Mouse (Mus musculus): ENCODE measurements around the gene Stat6. TPM values are rescaled to one million over a fixed set of nuclear protein-coding genes. Genes with fewer than 3 reads are reported as not detected.

Stat6 gene
- polyA plus RNA-seq, 1 experiment from 2014 or later: 14.3 TPM

DNA sequence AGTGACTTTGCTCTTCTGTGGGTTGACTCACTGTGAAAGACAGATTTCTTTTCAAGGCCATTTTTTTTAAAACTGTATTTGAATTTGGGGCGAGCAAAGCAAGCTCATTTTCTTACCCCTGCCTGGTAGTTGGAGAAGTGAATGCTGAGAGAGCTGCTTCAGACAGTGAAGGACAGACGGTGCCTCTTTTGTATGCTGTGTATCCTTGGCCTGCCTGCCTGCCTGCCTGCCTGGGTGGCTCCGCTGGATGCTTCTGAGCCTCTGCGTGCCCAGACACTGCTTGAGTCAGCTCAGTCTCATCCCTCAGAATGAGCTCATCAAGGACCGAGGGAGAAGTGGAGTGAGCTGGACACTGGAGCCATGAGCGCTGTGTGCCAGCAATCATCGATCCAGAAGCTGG, 56.2 kb downstream of the Stat6 start:
- Histone ChIP-seq H3K36me3 (replicated peaks) (peaks cover 42% of the 10 kb centered on the region), H3K9ac (no peak overlapping the region), H3K9me3 (replicated peaks) (no peaks in the 10 kb centered on the region), H3K4me2 (no peak overlapping the region), H3K4me1 (replicated peaks) (peaks cover 11% of the 10 kb centered on the region), H3K27ac (replicated peaks) (no peak overlapping the region), H3K27me3 (no peaks in the 10 kb centered on the region), H3K4me3 (replicated peaks) (no peak overlapping the region)
- 83% methylated on average over 7 of the region's 7 CpGs for whole genome bisulfite sequencing (ENCODE audit: insufficient replicate concordance)
- ATAC-seq (ENCODE audit: insufficient read depth): no peak

- Histone ChIP-seq H3K9ac (no peak overlapping the region), H3K36me3 (replicated peaks) (peaks cover 8% of the 10 kb centered on the region), H3K9me3 (replicated peaks) (no peaks in the 10 kb centered on the region), H3K27me3 (0 out of 2 replicates have a peak, but pooled peaks cover 2% of the 10 kb centered on the region), H3K27ac (replicated peaks) (no peak overlapping the region), H3K4me2 (no peak overlapping the region), H3K4me1 (replicated peaks) (no peaks in the 10 kb centered on the region; the same call in 1 of the 2 replicates), H3K4me3 (replicated peaks) (no peak overlapping the region)
- ATAC-seq (ENCODE audit: insufficient read depth): no peak
- 36% methylated on average over 4 of the region's 4 CpGs for WGBS (ENCODE audit: insufficient replicate concordance)
Observed at GRCm38 (mm10) chr10:127703299-127703698, 60.5 kb downstream of the Stat6 start.

- 0 out of 2 replicates have a peak, but pooled peaks cover under 1% of the 10 kb centered on the region for H3K36me3 ChIP-seq (replicated peaks)
- ATAC-seq (ENCODE audit: insufficient read depth): no peak
- no peak overlapping the region for H3K9ac ChIP-seq
- no peak overlapping the region for H3K4me3 ChIP-seq (replicated peaks)
- no peaks in the 10 kb centered on the region for H3K9me3 ChIP-seq (replicated peaks)
- WGBS (ENCODE audit: insufficient replicate concordance): 41% methylated on average over 2 of the region's 2 CpGs
- no peak overlapping the region for H3K4me2 ChIP-seq
- 0 out of 2 replicates have a peak, but pooled peaks cover 2% of the 10 kb centered on the region for H3K27me3 ChIP-seq
- no peak overlapping the region for H3K27ac ChIP-seq (replicated peaks)
- no peaks in the 10 kb centered on the region; the same call in 1 of the 2 replicates for H3K4me1 ChIP-seq (replicated peaks)
Observed at GRCm38 (mm10) chr10:127704293-127704692, 61.5 kb downstream of the Stat6 start.

DNA sequence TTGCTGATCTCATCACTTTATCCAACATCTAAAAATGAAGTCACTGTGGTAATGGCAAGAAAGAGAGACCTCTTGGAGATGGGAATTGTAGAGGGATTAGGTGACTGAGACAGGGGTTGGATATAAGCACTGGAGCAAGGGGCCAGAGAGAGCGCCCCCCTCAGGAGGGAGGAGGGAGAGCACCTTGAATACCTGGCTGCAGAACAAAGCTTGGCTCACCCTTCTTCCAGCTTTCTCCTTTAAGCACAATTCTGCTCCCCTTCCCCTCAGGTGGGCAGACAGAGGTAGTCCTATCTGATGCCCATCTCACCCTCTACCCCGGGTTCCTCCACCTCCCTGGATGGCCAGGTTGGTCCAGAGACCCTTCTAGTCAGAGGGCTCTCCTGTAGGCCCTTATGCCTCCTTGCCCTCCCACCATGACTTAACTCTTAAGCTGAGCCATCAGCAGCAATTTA, 62.0 kb downstream of the Stat6 start, which contains the start of gene Myo1a:
Myo1a (plus strand) TSS at position 405 of the 455 bp plus-strand sequence.
- no peak for ATAC-seq (ENCODE audit: insufficient read depth)
- Histone ChIP-seq H3K36me3 (replicated peaks) (no peaks in the 10 kb centered on the region), H3K9ac (no peak within 1 kb of the TSS), H3K4me2 (no peak within 1 kb of the TSS), H3K4me1 (replicated peaks) (no peaks in the 10 kb centered on the region; the same call in 1 of the 2 replicates), H3K4me3 (replicated peaks) (no peak within 1 kb of the TSS), H3K27me3 (0 out of 2 replicates have a peak, but pooled peaks cover 2% of the 10 kb centered on the region), H3K9me3 (replicated peaks) (no peaks in the 10 kb centered on the region), H3K27ac (replicated peaks) (no peak within 1 kb of the TSS)
- WGBS (ENCODE audit: insufficient replicate concordance): 43% methylated on average over 2 of the region's 2 CpGs

- Histone ChIP-seq H3K36me3 (replicated peaks) (no peaks in the 10 kb centered on the region), H3K4me2 (no peak overlapping the region), H3K9me3 (replicated peaks) (no peaks in the 10 kb centered on the region), H3K9ac (no peak overlapping the region), H3K27ac (replicated peaks) (no peak overlapping the region), H3K27me3 (0 out of 2 replicates have a peak, but pooled peaks cover 2% of the 10 kb centered on the region), H3K4me3 (replicated peaks) (no peak overlapping the region), H3K4me1 (replicated peaks) (no peaks in the 10 kb centered on the region; the same call in 1 of the 2 replicates)
- no peak for ATAC-seq (ENCODE audit: insufficient read depth)
- 38% methylated on average over 4 of the region's 4 CpGs for WGBS (ENCODE audit: insufficient replicate concordance)
Observed at GRCm38 (mm10) chr10:127705783-127706182, 63.0 kb downstream of the Stat6 start.

GRCm38 (mm10) chr10:127707721-127708120, 64.9 kb downstream of the Stat6 start:
- no peak overlapping the region for H3K9ac ChIP-seq
- WGBS (ENCODE audit: insufficient replicate concordance): 63% methylated on average over 7 of the region's 7 CpGs
- H3K4me3 ChIP-seq (replicated peaks): no peak overlapping the region
- no peaks in the 10 kb centered on the region; the same call in 1 of the 2 replicates for H3K4me1 ChIP-seq (replicated peaks)
- ATAC-seq (ENCODE audit: insufficient read depth): no peak
- no peaks in the 10 kb centered on the region for H3K36me3 ChIP-seq (replicated peaks)
- no peak overlapping the region for H3K4me2 ChIP-seq
- H3K27me3 ChIP-seq: 0 out of 2 replicates have a peak, but pooled peaks cover 2% of the 10 kb centered on the region
- H3K9me3 ChIP-seq (replicated peaks): no peaks in the 10 kb centered on the region
- H3K27ac ChIP-seq (replicated peaks): no peak overlapping the region

DNA sequence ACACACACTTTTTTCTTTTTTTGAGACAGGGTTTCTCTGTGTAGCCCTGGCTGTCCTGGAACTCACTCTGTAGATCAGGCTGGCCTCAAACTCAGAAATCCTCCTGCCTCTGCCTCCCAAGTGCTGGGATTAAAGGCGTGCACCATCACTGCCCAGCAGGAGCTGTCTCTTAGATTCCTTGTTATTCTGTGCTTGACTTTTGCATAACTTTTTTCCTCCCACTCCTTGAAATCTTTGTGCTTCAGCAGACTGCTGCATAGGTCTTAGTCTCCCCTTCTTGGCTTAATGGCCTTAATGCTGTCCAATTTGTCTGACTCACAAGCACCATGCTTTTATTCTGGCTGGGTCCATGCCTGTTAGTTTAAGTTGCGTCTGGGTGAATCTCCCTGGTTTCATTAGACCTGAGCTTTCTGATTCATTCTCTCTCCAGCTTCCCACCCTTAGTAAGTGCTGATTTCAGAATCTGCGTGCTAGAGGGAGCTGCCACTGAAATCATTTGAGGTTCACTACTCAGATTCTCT, 66.1 kb downstream of the Stat6 start:
- no peak overlapping the region for H3K9ac ChIP-seq
- H3K36me3 ChIP-seq (replicated peaks): no peaks in the 10 kb centered on the region
- no peak overlapping the region for H3K27ac ChIP-seq (replicated peaks)
- peaks cover 6% of the 10 kb centered on the region; the same call in 1 of the 2 replicates for H3K27me3 ChIP-seq
- no peaks in the 10 kb centered on the region; the same call in 1 of the 2 replicates for H3K4me1 ChIP-seq (replicated peaks)
- 67% methylated on average over 3 of the region's 3 CpGs for WGBS (ENCODE audit: insufficient replicate concordance)
- ATAC-seq (ENCODE audit: insufficient read depth): no peak
- no peaks in the 10 kb centered on the region for H3K9me3 ChIP-seq (replicated peaks)
- no peak overlapping the region for H3K4me3 ChIP-seq (replicated peaks)
- no peak overlapping the region for H3K4me2 ChIP-seq

GRCm38 (mm10) chr10:127710331-127710730, 67.5 kb downstream of the Stat6 start:
- Histone ChIP-seq H3K4me2 (no peak overlapping the region), H3K9me3 (replicated peaks) (no peaks in the 10 kb centered on the region), H3K9ac (no peak overlapping the region), H3K36me3 (replicated peaks) (no peaks in the 10 kb centered on the region), H3K27me3 (peaks cover 6% of the 10 kb centered on the region; the same call in 1 of the 2 replicates), H3K4me3 (replicated peaks) (no peak overlapping the region), H3K4me1 (replicated peaks) (no peaks in the 10 kb centered on the region; the same call in 1 of the 2 replicates), H3K27ac (replicated peaks) (no peak overlapping the region)
- ATAC-seq (ENCODE audit: insufficient read depth): no peak
- WGBS (ENCODE audit: insufficient replicate concordance): 69% methylated on average over 13 of the region's 13 CpGs

Other genes starting within 250 kb of the Stat6 start
- gene Stac3, start 141.3 kb upstream of the Stat6 start, polyA plus RNA-seq (2015; fragmentation: Nextera tagmentation; extraction: Ambion mirVana): 1.0 and 1.2 TPM in 2 replicates
- gene Ndufa4l2, start 128.0 kb upstream of the Stat6 start, polyA plus RNA-seq (2015; fragmentation: Nextera tagmentation; extraction: Ambion mirVana): 20.7 and 42.1 TPM in 2 replicates
- gene Shmt2, start 120.5 kb upstream of the Stat6 start, polyA plus RNA-seq (2015; fragmentation: Nextera tagmentation; extraction: Ambion mirVana): 138 and 159 TPM in 2 replicates
- 0.07 TPM in 1 of 2 replicates, not detected in the other for gene Nxph4, start 108.4 kb upstream of the Stat6 start, polyA plus RNA-seq (2015; fragmentation: Nextera tagmentation; extraction: Ambion mirVana)
- 23.2 and 31.1 TPM in 2 replicates for gene Lrp1, start 21.8 kb upstream of the Stat6 start, polyA plus RNA-seq (2015; fragmentation: Nextera tagmentation; extraction: Ambion mirVana)
- 5.3 and 5.7 TPM in 2 replicates for gene Nemp1, start 23.9 kb downstream of the Stat6 start, polyA plus RNA-seq (2015; fragmentation: Nextera tagmentation; extraction: Ambion mirVana)
- 2.9 and 3.5 TPM in 2 replicates for gene Nab2, start 25.6 kb downstream of the Stat6 start, polyA plus RNA-seq (2015; fragmentation: Nextera tagmentation; extraction: Ambion mirVana)
- 0.08 and 0.12 TPM in 2 replicates for gene Myo1a, start 62.2 kb downstream of the Stat6 start, polyA plus RNA-seq (2015; fragmentation: Nextera tagmentation; extraction: Ambion mirVana)
- gene Tac2, start 81.5 kb downstream of the Stat6 start, polyA plus RNA-seq (2015; fragmentation: Nextera tagmentation; extraction: Ambion mirVana): 15.3 and 18.4 TPM in 2 replicates
- gene Zbtb39, start 96.6 kb downstream of the Stat6 start, polyA plus RNA-seq (2015; fragmentation: Nextera tagmentation; extraction: Ambion mirVana): 0.82 and 0.97 TPM in 2 replicates
- gene Gpr182, start 108.7 kb downstream of the Stat6 start, polyA plus RNA-seq (2015; fragmentation: Nextera tagmentation; extraction: Ambion mirVana): 12.0 and 13.7 TPM in 2 replicates
- 0.17 and 0.22 TPM in 2 replicates for gene Rdh1, start 116.7 kb downstream of the Stat6 start, polyA plus RNA-seq (2015; fragmentation: Nextera tagmentation; extraction: Ambion mirVana)
- gene Rdh16f1, start 116.8 kb downstream of the Stat6 start, polyA plus RNA-seq (2015; fragmentation: Nextera tagmentation; extraction: Ambion mirVana): 0.13 and 0.17 TPM in 2 replicates
- not detected in 2 replicates for gene Rdh9, start 133.4 kb downstream of the Stat6 start, polyA plus RNA-seq (2015; fragmentation: Nextera tagmentation; extraction: Ambion mirVana)
- gene Rdh16, start 158.2 kb downstream of the Stat6 start, polyA plus RNA-seq (2015; fragmentation: Nextera tagmentation; extraction: Ambion mirVana): 0.03 TPM in 1 of 2 replicates, not detected in the other
- 0.05 TPM in 1 of 2 replicates, not detected in the other for gene Rdh19, start 206.9 kb downstream of the Stat6 start, polyA plus RNA-seq (2015; fragmentation: Nextera tagmentation; extraction: Ambion mirVana)
- 0.29 and 0.68 TPM in 2 replicates for gene Rdh16f2, start 223.5 kb downstream of the Stat6 start, polyA plus RNA-seq (2015; fragmentation: Nextera tagmentation; extraction: Ambion mirVana)
- gene Rdh7, start 245.8 kb downstream of the Stat6 start, polyA plus RNA-seq (2015; fragmentation: Nextera tagmentation; extraction: Ambion mirVana): 8.8 and 15.7 TPM in 2 replicates

All from liver, embryonic 15.5 days (tissue).